Mouse (Mus musculus) urinary bladder, adult 2 months (tissue): ENCODE measurements around the gene Col6a6. TPM values are rescaled to one million over a fixed set of nuclear protein-coding genes. Genes with fewer than 3 reads are reported as not detected.
A peak's percentile ranks its signal among the peaks of the same experiment; 100 is the strongest.

ENCODE experiments used
- DNase-seq: peaks from one replicate; pipeline ENCODE4 v3.0.0; 2022; ENCODE audit warnings: low spot score
- polyA plus RNA-seq: library from polyadenylated mRNA; depleted of rRNA; stranded (reverse); fragments of >200 nt; gene quantifications from 2 replicates; pipeline ENCODE4 v1.2.3, GENCODE M21; 2012

The Col6a6 gene
- polyA plus RNA-seq, 1 experiment, result 0.41 TPM

DNA sequence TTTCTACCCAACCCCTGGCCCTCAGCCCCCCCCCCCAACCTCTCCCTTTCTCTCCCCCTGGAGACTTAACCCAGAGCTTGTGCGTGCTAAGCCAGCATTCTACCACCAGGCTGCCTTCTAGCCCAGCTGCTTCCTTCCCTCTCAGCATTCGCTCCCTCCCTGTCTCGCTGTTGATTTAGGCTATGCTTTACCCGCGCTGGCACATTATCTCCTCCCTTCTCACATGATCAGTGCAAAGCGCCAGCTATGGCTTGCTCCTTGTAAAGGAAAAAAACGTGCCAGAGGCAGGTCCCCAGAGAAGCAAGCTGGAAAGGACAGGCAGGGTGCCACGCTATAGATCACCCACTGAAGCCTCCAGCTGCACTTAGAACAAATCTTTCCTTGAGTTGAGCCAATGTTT, 90.5 kb downstream of the Col6a6 start:
- no peak for DNase-seq

- DNase-seq, result no peak
These were observed 92.8 kb downstream of the Col6a6 start for GRCm38 (mm10) chr9:105735195-105735594.

- DNase-seq, result no peak
These were observed 93.3 kb downstream of the Col6a6 start for GRCm38 (mm10) chr9:105734651-105735050.

- DNase-seq, result no peak
These were observed 96.0 kb downstream of the Col6a6 start for GRCm38 (mm10) chr9:105731976-105732375.

- DNase-seq, result no peak
These were observed 107.5 kb downstream of the Col6a6 start for GRCm38 (mm10) chr9:105720430-105720829.

DNA sequence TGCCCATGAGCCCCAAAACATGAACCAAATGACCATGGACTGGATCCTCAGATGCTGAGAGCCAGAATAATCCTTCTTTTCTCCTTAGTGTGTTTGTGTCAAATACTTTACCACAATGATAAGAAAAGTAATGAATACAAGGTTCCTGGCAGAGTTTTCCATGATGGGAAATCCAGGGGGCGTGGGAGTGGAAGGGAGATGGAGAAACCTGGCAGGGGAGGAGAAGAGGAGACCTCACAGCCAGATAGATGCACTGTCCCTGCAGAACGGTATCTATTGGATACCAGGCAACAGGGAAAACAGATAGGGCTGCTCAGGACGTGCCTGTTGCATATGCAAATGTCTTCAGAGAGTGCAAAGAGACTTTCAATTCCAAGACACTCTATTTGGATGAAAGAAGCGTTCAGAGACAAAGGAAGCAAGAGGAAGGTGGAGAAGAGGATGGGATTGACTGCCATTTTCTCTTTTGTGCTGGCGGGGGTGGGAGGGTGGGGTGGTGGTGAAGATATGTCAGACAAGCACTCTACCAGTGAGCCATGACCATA, 108.0 kb downstream of the Col6a6 start:
- no peak for DNase-seq

DNA sequence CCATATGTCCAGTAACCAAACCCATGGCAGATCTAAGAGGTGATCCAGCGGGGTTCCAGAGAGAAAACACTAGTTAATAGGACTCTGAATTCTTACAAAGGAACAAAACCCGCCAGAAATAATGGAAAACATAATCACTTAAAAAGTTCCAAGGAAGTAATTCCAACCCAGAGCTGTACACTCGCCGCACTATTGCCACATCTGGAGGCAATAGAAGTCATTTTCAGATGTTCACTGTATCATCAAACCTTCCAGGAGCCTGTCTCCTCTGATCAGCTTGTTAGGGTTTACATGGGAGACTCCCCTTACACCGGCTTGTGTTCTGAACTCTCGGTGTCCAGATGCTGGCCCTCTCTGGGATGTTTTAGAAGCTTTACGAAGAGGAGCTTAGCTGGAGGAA, 108.6 kb downstream of the Col6a6 start:
- DNase-seq, result no peak

- DNase-seq, result no peak
These were observed 115.9 kb downstream of the Col6a6 start for GRCm38 (mm10) chr9:105712049-105712448.

GRCm38 (mm10) chr9:105705011-105705410, 122.9 kb downstream of the Col6a6 start:
- no peak for DNase-seq

- no peak for DNase-seq
These were observed 123.6 kb downstream of the Col6a6 start for GRCm38 (mm10) chr9:105704226-105704932.

GRCm38 (mm10) chr9:105701966-105702365, 126.0 kb downstream of the Col6a6 start:
- DNase-seq, result no peak

GRCm38 (mm10) chr9:105700702-105701101, 127.3 kb downstream of the Col6a6 start:
- DNase-seq, result no peak

DNA sequence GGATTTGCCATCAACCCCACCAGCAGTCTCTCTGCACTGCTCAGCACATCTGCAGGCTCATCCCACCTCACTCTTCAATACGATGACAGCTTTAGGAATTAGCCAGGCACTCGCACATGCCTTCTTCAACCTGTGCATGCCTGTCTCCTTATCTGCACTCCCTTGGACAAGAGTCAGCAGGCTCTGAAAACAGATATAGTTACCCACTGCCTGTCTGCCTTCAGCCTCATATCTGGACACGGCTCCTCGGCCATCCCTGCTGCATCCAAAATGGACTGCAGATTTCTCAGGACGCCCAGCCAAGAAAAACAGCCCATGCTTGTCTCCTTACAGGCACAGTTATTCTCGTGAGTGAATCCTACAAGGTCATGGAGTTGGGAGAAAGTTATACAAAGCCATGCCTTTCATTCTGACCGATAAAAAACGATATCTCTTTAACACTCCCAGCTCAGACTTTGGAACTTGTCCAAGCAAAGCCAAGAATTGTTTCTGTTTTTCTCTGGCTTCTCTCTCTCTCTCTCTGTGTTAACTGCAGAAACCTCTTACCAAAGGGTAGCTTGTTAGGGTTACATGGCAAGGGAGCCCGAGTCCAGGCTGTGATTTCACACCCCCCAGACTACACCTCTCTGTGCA, 130.1 kb downstream of the Col6a6 start:
- no peak for DNase-seq

GRCm38 (mm10) chr9:105696818-105697564, 131.0 kb downstream of the Col6a6 start:
- no peak for DNase-seq

DNA sequence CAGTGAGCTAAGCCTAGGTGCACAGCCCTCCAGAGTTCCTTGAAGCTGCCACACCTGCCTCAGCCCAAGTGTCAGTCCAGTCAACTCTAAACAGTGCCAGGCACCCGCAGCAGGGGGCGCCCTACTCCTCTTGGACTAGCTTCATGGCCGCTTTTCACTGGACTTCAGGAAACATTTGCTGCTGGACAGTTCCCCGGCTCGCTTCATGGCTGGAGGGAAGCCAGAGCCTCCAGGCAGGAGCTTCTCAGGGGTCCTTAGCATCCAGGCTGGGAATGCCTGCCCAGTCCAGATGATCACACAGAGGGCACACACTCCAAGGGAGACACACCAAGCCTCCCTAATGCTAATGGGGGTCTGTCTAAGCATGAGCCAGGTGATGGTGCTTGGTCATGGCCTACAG, 134.1 kb downstream of the Col6a6 start:
- DNase-seq, result peak; percentile 49

DNA sequence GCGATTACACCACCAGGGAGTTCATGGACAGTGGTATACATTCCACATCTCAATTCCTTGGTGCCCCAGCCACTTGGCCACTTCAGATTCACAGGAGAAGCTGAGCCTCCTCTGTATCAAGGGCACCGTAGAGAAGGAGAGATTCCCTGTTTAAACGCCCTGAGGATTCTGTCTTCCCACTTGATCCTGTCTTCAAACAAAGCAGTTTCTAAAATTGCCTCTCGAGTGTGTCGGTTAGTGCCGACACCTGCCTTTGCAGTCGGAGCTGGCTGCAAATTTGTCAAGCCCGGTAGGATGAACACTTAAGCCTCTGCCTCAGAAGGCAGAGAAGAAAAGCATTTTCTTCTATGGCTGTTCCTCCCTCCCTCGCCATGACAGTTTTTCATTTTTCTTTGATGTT, 134.9 kb downstream of the Col6a6 start:
- no peak for DNase-seq

DNA sequence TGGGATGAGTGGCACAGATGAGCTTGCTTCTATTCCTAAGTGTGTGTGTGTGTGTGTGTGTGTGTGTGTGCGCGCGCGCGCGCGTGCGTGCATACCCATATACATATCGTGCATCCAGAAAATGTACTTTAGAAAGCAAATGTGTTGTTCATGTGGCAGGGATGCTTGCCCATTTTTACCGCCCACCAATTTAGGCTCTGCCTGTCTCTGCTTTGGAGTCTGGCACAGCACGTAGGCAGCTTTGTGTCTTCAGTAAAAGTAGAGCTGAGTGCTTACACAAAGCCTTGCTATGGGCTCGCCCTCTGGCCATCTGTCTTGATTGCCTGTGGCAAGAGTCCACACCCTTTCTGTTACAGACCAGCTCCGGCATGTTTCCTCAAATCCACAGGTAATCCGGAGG, 135.5 kb downstream of the Col6a6 start:
- no peak for DNase-seq

GRCm38 (mm10) chr9:105689485-105689884, 138.5 kb downstream of the Col6a6 start:
- no peak for DNase-seq

- DNase-seq, result no peak
These were observed 143.3 kb downstream of the Col6a6 start for GRCm38 (mm10) chr9:105684549-105685165.

DNA sequence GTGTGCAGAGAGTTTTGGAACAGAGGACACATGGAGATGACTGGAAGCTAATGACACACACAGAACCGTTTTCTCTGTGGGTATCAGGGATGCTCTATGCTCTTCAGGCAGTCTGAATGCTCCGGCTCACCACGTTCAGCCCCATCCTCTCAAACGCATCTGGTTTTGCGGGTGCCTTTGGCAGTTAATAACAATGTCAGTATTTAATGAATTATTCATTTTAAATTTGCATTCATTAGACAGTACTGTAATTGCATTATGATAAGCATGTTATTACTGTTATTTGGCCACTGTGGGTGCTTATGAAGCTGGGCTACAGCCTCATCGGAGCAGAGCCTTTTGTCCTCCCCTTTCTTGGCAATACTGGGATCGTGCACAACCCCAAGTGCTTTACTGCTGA, 146.6 kb downstream of the Col6a6 start:
- DNase-seq, result no peak

- no peak for DNase-seq
These were observed 152.0 kb downstream of the Col6a6 start for GRCm38 (mm10) chr9:105675941-105676340.

GRCm38 (mm10) chr9:105672032-105672431, 155.9 kb downstream of the Col6a6 start:
- no peak for DNase-seq
